Mouse (Mus musculus) CD4-positive, CD25-positive, alpha-beta regulatory T cell, adult 2 months (primary cell): ENCODE results near the gene R3hdm2.

Source experiments
- DNase-seq: peaks from one replicate; pipeline ENCODE4 v3.0.0-alpha.2; 2012; ENCODE audit warnings: low read depth, low spot score

R3hdm2 gene

DNA sequence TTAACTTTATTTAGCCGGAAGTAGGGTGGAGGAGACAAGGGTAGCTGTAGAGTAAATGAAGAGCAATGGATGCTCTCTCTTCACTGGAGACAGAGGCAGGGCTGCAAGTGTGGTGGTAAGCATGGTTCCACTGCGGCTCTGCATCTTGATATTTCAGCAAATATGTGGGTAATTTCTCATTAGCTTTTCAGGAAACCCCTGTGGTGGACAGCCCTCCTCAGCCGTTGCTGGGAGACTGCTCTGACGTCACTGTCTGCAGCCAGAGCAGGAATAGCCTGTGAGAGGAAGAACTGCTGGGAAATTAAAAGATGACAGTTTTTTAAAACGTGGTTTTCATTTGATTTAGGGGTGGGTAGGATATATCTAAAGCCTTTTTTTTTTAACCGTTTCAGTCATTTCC is 41.9 kb downstream of the R3hdm2 start:
- no peak for DNase-seq

- no peak for DNase-seq
Observed at GRCm38 (mm10) chr10:127425794-127426193, 45.7 kb downstream of the R3hdm2 start.

DNA sequence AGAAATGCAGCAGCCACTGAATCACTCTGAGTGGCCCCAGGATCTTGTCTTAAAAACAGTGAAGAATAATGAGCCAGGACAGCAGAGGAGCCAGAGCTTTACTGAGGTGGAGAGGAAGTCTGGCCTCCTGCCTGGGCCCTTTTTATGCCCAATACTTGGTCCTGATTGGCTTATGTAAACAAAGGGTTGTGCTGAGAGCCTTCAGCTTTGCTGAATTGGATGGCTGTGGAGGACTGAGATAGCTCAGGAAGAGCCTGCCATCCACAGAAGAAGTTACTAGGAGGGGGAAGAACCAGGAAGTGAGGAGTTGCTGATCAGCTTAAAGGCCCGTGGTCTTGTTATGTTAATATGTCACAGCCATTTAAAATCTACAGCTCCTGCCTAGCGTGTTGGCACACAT is 46.5 kb downstream of the R3hdm2 start:
- no peak for DNase-seq

- no peak for DNase-seq
Observed at GRCm38 (mm10) chr10:127427107-127427506, 47.0 kb downstream of the R3hdm2 start.

DNA sequence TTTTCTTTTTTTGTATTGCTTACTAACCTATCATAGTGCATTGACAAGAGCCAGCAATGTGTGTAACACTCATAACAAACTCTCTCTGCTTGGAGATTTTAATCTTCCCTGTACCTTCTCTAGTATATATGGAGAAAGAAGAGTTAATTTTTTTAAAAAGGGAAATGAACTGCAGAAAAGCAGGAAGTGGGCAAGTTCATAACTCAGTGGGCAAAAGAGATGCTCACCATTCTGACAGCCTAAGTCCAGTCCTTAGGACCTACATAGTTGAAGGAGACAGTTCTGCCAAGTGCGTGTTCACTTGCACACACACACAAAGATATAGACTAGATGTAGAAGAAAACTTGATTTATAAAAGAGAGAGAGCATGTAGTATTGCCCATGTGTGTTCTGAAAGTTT is 47.9 kb downstream of the R3hdm2 start:
- no peak for DNase-seq

DNA sequence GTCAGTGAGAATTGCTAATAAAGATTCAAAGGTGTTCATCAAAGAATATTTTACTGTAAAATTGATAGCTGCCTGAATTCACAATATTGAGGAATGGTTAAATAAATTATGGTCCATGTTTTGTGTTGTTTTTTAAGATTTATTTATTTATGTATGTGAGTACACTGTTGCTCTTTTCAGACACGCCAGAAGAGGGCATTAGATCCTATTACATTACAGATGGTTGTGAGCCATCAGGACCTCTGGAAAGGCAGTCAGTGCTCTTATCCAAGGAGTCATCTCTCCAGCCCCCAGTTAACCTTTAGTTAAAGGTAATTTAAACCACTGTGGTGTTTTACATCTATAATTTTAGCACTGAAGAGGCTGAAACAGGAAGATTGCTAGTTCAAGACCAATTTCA is 49.4 kb downstream of the R3hdm2 start:
- no peak for DNase-seq

- no peak for DNase-seq
Observed at GRCm38 (mm10) chr10:127432466-127432865, 52.3 kb downstream of the R3hdm2 start.

DNA sequence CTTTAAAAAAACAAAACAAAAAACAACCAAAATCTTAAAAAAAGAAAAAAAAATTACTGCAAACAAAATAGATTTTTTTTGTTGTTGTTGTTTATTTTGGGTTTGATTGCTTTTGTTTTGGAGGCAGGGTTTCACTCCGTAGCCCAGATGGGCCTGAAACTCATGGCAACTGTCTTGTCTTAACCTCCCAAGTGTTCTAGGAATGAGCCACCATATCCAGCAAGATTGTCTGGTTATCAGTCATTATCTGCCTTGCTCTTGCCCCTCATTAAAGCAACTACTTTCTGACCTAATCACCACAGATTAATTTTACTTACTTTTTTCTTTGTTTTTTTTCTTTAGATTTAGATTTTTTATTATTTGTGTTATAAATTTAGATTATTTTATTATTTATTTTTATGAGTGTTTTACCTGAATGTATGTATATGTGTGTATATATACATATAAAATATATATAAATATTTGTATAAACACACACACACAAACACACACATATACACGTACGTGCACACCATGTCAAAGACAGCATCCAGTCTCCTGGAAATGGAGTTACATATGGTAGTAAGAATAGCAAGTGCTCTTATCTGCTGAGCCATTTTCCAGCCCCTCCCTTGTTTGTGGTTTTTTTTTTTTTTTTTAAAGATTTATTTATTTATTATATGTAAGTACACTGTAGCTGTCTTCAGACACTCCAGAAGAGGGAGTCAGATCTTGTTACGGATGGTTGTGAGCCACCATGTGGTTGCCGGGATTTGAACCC is 57.4 kb downstream of the R3hdm2 start:
- DNase-seq: no peak

- no peak for DNase-seq
Observed at GRCm38 (mm10) chr10:127453701-127454100, 73.6 kb downstream of the R3hdm2 start.

- DNase-seq: no peak
Observed at GRCm38 (mm10) chr10:127462411-127463096, 82.4 kb downstream of the R3hdm2 start.

- DNase-seq: peak; percentile 45
Observed at GRCm38 (mm10) chr10:127471281-127471988, 91.3 kb downstream of the R3hdm2 start.

DNA sequence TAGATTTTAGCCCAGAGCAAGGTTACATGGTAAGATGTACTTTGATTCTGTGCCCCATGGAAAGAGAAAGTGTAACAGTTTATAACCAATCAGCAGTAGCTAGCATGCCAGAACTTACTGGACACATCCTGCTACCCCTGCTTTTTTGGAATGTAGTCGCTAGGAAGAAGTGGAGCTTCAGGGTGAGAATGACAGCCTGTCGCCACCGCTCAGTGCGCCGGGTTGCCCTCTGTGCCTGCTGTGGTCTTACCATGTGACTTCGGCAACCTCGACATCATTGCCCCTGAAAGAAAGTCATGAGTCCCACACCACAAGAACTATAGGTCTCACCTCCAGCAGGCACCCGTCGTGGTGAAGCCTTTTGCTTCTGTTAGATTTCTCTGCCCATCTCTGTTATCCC is 92.6 kb downstream of the R3hdm2 start:
- DNase-seq: no peak

DNA sequence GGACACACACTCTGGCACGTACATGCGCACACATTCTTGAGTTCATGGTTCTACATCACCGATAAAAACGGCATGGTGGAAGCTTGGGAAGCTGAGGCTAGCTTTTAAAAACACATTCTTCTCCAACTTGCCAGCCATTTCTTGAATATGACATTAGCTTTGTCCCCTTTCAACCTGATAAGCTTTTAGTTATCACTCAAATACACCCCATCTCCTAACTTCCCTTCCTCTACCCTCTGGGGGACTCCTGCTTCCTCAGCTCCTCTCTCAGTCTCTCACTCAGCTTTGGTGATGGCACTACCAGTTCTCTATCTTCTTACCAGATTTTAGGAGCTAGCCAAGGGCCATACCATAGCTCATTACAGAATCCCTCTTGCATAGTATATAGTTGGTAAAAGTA is 95.0 kb downstream of the R3hdm2 start:
- DNase-seq: no peak

GRCm38 (mm10) chr10:127476541-127476940 is 96.4 kb downstream of the R3hdm2 start:
- DNase-seq: no peak

- DNase-seq: no peak
Observed at GRCm38 (mm10) chr10:127477301-127477700, 97.2 kb downstream of the R3hdm2 start.

DNA sequence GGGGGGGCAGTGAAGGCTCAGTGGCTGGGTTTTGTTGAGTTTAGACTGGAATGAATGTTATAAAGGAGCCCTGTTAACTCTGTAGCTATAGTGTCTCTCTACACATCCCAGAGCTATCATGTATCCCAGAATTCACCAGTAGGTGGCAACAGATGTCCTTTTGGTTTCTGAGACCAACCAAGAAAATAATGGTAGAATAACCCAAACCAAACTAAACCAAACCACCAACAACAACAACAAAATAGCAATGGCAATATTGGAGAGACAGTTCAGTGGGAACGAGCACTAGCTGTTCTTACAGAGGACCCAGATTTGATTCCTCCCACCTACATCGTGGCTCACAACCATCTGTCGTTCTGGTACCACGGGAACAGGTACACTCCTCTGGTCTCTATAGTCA is 99.0 kb downstream of the R3hdm2 start:
- DNase-seq: peak; percentile 42

DNA sequence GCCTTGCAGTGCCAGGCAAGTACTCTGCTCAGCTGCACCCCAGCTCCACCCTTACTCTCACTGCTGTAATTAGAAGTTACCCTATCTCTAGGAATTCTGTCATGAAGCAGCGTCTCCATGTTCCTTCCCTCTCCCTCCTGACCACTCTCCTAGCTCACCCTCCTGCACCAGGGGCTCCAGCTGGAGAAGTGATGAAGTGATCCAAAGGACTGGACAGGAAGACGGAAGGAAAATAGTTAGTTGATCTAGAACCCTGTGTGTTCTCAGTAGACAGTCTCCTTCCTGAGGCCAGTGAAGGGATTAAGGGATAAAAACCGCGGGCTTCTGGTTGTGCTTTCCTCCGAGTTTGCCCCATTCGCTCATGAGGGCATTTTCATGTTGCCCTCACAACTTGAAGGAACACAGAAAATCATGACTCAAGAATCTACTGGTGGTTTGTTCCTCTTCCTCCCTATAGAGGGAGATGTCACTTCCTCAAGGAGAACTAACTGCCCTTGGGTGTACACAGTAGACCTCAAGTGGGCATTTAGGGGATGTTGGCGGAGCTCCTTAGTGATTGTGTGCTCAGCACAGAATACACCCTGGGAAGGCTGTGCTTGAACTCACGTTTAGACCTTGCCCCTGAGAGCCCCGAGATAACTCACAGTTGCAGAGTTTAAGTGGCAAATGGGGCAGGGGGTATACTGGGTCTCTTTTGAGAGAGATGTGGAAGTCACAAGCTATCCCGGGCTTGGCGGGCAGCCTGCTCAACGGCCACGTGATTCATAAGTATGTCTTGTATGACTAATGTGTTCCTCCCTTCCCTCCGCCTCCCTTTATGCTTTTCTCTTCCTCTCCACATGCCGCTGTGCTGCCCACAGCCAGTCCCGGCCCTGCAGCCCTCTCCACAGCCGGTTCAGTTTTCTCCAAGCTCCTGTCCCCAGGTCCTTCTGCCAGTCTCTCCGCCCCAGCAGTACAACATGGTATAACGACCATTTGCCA is 101.0 kb downstream of the R3hdm2 start:
- DNase-seq: no peak

DNA sequence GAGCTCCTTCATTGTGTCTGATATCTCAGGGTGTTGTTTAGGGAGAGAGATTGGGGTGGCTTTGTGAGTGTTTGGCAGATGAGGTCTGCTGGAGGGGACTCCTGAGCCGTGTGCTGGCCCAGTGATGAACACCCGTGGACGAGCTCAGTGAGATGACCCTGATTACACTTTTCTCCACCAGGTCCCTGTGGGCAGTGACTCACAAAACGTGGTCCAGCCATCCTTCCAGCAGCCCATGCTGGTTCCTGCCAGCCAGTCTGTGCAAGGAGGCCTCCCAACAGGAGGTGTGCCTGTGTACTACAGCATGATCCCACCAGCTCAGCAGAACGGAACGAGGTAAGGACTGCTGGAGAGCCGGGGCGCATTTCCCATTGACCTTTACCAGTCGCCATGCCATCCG is 105.1 kb downstream of the R3hdm2 start:
- DNase-seq: no peak

DNA sequence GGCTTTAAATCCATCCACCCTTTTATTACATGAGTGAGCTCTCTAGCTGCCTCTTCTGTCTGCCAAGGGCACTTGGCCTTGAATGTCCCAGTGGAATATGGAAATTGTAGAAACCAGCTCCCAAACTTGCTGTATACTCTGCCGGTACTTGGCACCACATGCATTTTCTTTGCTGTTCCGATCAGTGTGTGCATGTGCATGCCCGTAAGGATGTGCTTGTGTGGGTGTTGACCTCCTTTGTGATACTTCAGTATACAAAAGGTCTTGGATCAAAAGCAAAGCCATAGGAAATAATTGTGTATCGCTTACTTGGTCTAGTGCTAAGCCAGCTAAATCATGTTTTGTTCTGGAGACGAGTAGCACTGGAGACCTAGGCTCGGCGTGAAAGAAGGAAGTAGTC is 108.7 kb downstream of the R3hdm2 start:
- no peak for DNase-seq

DNA sequence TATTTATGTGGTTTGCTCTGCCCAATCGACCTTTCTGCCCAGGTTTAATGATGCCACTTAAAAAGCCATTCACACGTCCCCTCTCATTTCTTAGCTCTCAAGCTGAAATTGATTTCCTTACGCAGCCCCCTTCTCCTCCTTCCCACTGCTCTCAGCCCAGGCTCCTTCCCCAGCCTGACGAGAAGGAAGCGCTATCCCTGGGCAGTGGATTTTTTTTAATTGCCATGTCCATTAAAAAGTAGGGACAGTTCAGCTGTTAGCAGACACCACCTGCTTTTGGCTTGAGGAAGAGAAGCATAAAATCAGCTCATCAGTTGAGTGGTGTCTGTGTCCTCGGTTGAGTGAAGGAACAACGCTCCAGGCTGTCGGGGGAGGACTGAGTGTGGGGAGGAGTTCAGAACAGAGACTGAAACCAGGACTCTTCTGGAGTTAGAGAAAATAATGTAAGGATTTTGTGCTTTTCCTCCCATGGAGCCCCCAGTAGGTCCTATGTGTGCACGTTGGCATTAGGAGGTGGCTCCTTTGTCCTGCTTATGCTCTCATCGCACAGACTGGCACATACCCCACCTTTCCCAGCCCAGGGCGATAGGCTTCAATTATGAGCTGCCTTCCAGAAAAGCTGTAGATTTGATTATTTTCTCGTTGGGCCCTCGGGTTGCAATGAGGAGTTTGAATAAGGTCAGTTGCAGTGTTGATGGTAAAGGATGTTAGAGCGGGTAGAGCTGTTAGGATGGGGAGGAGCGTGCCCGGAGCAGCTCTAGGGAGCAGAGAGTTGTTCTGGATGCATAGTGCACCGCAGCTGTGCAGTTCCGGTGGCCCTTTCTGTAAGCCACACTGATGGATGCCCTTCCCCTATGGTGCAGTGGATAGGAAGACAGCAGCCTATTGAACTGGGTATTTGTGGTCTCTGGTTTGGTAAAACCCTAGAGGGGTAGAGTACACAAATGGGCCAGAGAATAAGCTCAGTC is 110.3 kb downstream of the R3hdm2 start:
- no peak for DNase-seq
